Mouse (Mus musculus) left cerebral cortex, adult 8-10 months (tissue): ENCODE measurements at regions not wholly inside any gene's neighbourhood (a gene's known extent, or its start where the extent isn't known, plus 50 kb on each side); places are given as distances from the start of the nearest gene placed in this dataset.

ENCODE experiments used
- DNase-seq, 2 experiments: peaks; one replicate each; pipeline ENCODE4 v3.0.0; 2022; ENCODE audit warnings: low spot score in 2 of 2

- DNase-seq = peak in 1 of 2 experiments; percentile 11
Observed at GRCm38 (mm10) chr2:142560896-142561500, 340.3 kb downstream of the Kif16b start.

- no peak for DNase-seq
Observed at GRCm38 (mm10) chr2:142560400-142560799, 340.9 kb downstream of the Kif16b start.

- DNase-seq = no peak
Observed at GRCm38 (mm10) chr2:142559946-142560345, 341.4 kb downstream of the Kif16b start.

DNA sequence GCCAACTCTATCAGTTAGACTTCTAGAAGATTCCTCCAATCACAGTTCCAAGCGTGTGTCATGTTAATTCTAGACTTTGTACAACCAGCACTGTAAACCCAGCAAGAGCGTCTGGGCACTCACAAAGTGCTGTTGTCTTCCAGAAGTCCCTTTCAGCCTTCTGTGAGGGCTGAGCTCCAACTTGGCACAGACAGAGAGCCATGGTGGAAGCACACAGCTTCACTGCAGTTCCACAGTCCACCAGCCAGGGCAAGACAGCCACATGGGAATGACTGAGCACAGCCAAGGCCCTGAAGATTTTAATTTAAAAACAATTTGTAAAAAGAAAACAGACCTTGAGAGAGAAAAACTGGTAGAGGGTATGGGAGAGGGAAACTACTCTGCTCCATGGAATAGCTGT, 346.5 kb downstream of the Kif16b start:
- peak in 1 of 2 experiments; percentile 22 for DNase-seq

DNA sequence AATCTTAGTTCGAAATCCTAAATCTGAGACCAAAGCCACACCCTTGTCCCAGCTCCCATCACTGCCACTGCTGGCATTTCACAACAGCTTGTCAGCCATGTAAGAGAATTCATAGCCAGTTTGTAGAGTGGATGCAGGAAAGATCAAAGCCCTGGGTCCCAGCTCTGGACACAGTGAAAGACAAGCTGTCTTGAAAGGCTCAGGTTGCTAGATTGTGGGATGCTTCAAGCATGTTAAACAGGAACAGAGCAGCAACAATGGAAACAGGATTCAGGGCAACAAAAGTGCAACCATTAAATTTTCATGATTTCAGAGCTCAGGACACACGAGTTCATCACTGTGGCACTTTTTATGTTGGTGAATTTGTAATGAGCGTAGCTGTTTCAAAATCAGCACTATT, 349.6 kb downstream of the Kif16b start:
- DNase-seq = no peak

GRCm38 (mm10) chr2:142548766-142549165, 352.6 kb downstream of the Kif16b start:
- DNase-seq = no peak

DNA sequence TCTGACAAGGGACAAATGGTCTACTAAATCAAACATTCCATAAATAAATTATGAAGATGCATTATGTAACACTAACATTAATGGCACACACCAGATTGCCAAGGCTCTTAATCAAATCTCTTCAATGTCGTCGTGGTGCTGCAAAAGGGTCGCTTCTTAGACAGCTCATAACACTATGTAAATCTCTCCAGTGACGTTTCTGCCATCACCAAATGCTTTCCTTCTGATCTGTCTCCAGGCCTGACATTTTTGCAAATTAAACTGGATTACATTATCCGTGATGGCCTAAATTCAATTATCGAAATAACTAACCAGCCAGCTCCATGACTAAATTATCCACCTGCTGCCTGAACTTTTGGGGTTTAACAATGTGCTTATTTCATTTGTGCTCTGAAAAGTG, 356.4 kb downstream of the Kif16b start:
- DNase-seq = no peak

- DNase-seq = no peak
Observed at GRCm38 (mm10) chr2:142539980-142540379, 361.4 kb downstream of the Kif16b start.

- no peak for DNase-seq
Observed at GRCm38 (mm10) chr2:142533555-142533954, 367.8 kb downstream of the Kif16b start.

DNA sequence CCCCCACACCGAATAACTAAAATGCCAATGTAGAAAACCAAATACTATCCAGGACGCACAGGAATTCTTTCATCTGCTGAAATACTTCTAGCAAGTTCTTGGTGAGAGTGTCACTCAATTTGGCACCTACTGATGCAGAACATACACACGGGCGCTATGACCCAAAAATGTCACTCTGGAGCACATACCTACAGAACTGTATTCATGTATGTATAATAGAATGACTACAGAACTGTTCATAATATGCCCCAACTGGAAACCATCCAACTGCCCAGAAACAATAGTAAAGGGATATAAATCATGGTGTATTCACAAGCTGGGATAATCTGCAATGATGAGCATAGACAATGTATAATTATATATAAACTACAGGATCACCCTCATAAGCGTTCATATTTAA, 378.9 kb downstream of the Kif16b start:
- DNase-seq = no peak

- no peak for DNase-seq
Observed at GRCm38 (mm10) chr2:142517731-142518130, 383.6 kb downstream of the Kif16b start.

GRCm38 (mm10) chr2:142505216-142505615, 396.1 kb downstream of the Kif16b start:
- no peak for DNase-seq
